Mouse (Mus musculus) spleen, adult 2 months (tissue): ENCODE results near the gene Klrb1f.
"Not testable (repeated sequence)": the region's sequence is repeated elsewhere in the genome, so short reads cannot be mapped to it uniquely, and the experiment has no call there.

ENCODE experiments used
- CTCF ChIP-seq: fragments of 200-500 bp; IDR thresholded peaks from 2 replicates; pipeline ENCODE4 v1.5.1; 2011; ENCODE audit warnings: mild to moderate bottlenecking, inconsistent platforms; ENCODE audit not compliant: insufficient read depth, insufficient read length, insufficient replicate concordance; ENCODE audit errors: extremely low read depth
- POLR2A ChIP-seq: fragments of 200-500 bp; IDR thresholded peaks from 2 replicates; pipeline ENCODE4 v1.6.1; 2011; ENCODE audit warnings: low read depth, low read length, inconsistent platforms

- TF ChIP-seq CTCF, POLR2A: not testable (repeated sequence)
Measured at GRCm38 (mm10) chr6:129100794-129101193, 55.1 kb downstream of the Klrb1f start, which contains the start of gene Clec2e.
